Mouse (Mus musculus) naive thymus-derived CD4-positive, alpha-beta T cell, adult 5 months (primary cell): ENCODE results near the gene Adcy4. TPM values are rescaled to one million over a fixed set of nuclear protein-coding genes. Genes with fewer than 3 reads are reported as not detected.

Experiments
- polyA plus RNA-seq: library from polyadenylated mRNA; unstranded; fragments of 100-300 nt; shearing (Covaris generic); gene quantifications from one replicate; pipeline ENCODE4 v1.2.1, GENCODE M21; 2017

The Adcy4 gene
- not detected for polyA plus RNA-seq

DNA sequence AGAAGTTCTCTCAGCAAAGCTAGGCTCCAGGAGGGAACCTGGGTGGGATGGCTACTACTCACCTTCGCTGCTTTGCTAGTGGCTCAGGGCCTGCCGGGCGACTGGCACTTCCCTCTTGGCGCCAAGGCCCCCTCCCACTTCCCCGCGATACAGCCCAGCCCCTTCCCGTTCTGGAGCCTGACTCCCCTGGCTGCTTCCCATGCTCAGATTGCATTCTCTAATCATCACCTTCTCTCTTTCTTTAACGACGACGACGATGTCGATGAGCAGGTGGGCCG, at the start of gene Adcy4:
Gene Adcy4, minus strand, starts transcription at position 138 of the 278 bp plus-strand sequence.

DNA sequence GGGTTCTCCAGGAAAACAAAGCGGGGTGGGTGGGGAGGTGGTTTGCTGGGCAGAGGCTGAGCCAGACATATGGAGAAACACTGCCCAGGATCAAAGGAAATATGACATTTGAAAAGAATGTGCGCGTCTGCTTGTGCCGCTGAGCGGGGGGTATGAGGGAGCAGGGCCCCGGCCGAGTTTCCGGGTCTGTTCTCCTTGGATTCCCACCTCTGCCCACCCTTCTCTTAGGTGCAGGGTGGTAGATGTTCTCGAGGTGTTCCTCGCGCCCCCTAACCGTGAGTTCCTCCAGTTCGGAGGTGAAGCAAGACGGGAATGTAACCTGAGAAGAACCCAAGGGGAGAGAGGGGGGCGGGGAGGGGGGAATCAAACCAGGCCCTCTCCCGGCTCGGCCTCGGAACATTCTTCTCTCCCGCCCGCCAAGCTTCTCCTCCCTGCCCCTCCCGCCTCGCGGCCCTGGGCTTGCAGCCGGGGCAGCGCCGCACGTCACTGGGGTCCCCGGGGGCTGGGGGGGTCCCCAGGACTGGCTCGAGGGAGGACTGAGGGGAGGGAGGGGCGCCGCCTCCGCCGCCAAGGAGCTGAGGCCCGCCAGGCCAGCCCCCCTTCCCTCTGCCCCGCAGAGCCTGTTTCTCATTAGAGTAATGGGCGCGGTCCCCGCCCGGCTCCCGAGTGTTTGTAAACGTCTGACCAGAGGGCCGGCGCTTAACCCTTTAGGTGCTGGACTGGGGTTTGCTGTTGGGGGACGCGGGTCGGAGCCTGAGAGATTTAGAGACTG, 39.3 kb upstream of the Adcy4 start, which contains the start of gene Nfatc4:
Gene Nfatc4, plus strand, starts transcription at position 154 of the 772 bp plus-strand sequence.

GRCm38 (mm10) chr14:55788256-55789050, 4.6 kb upstream of the Adcy4 start, which contains the start of gene Ripk3:
Gene Ripk3, minus strand, starts transcription at chr14:55788865.

GRCm38 (mm10) chr14:55765696-55766095, 18.2 kb downstream of the Adcy4 start, which contains the start of gene Ltb4r1:
Gene Ltb4r1, plus strand, starts transcription at chr14:55765962.

DNA sequence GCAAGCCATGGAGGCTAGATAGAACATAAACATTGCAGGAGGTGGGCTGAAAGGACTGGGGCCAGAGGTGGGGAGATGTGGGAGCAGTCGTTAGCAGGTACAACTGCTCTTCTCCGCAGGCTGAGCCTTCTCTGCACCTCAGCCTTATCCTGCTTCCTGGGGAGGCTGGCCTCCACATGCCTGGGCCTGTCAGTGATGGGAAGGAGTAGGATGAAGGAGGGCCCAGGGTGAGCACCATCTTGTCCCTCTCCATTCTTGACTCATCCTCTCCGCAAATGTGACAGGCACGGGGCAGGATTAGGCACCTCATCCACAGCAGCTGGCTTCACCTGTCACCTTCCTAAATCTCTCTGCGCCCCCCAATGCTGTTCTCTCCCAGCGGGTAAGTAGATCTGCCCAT, 22.7 kb downstream of the Adcy4 start, which contains the start of gene Ltb4r2:
Gene Ltb4r2, plus strand, starts transcription at position 266 of the 400 bp plus-strand sequence.

GRCm38 (mm10) chr14:55758363-55758784, 25.5 kb downstream of the Adcy4 start, which contains the start of gene Cideb:
Gene Cideb, minus strand, starts transcription at chr14:55758458.

GRCm38 (mm10) chr14:55745180-55745860, 38.6 kb downstream of the Adcy4 start, which contains the start of the genes Dhrs1 and Nop9:
Gene Dhrs1, minus strand, starts transcription at chr14:55745690.
Gene Nop9, plus strand, starts transcription at chr14:55745693.

DNA sequence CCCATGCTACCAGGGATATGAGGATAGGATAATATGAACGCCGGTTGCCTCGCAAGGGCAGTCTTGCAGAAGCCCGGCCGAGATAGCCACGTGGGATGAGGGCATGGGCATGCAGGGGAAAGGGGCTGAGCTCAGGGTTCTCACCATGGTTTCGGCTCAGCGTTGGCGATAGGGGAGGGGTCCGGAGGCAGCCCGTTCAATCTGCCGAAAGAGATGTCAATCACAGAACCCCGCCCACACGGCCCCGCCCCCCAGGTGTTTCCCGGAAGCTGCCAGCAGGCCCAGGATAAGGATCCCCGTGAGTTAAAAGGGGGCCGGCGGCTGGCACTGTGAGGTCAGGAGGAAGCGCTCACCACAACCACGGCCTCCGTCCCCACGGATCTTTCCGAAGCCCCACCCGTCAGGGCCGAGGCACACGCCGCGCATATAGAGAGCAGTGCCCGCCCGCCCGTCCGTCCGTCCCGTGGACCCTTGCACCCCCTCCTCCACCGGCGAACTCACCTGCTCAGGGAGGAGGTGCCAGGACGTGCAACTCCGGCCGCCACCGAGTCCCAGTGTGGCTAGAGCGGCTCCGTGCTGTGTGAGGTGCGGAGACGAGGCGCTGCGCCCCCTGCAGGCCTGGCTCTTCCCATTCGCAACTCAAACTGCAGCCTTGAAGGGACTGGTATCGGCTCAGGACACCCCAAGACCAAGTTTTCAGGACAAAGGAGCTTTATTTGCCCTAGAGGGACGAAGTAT, 62.0 kb downstream of the Adcy4 start, which contains the start of gene Rabggta:
Gene Rabggta, minus strand, starts transcription at position 564 of the 738 bp plus-strand sequence.

Other genes starting within 250 kb of the Adcy4 start
- 15.0 TPM for gene Pck2, start 243.8 kb downstream of the Adcy4 start, polyA plus RNA-seq
- 135 TPM for gene Dcaf11, start 224.1 kb downstream of the Adcy4 start, polyA plus RNA-seq
- 7.1 TPM for gene A730061H03Rik, start 223.7 kb downstream of the Adcy4 start, polyA plus RNA-seq
- gene Fitm1, start 208.5 kb downstream of the Adcy4 start, polyA plus RNA-seq: not detected
- 681 TPM for gene Psme1, start 206.0 kb downstream of the Adcy4 start, polyA plus RNA-seq
- 30.4 TPM for gene Emc9, start 198.8 kb downstream of the Adcy4 start, polyA plus RNA-seq
- gene Psme2, start 193.0 kb downstream of the Adcy4 start, polyA plus RNA-seq: 378 TPM
- 45.9 TPM for gene Rnf31, start 192.4 kb downstream of the Adcy4 start, polyA plus RNA-seq
- 142 TPM for gene Irf9, start 180.5 kb downstream of the Adcy4 start, polyA plus RNA-seq
- gene Rec8, start 166.1 kb downstream of the Adcy4 start, polyA plus RNA-seq: 1.1 TPM
- 55.1 TPM for gene Ipo4, start 148.1 kb downstream of the Adcy4 start, polyA plus RNA-seq
- gene Gm49378, start 146.2 kb downstream of the Adcy4 start, polyA plus RNA-seq: 0.66 TPM
- gene Tm9sf1, start 140.3 kb downstream of the Adcy4 start, polyA plus RNA-seq: 58.5 TPM
- 1.1 TPM for gene Tssk4, start 133.9 kb downstream of the Adcy4 start, polyA plus RNA-seq
- gene Mdp1, start 123.6 kb downstream of the Adcy4 start, polyA plus RNA-seq: 65.6 TPM
- 34.7 TPM for gene Gmpr2, start 112.2 kb downstream of the Adcy4 start, polyA plus RNA-seq
- gene Nedd8, start 112.0 kb downstream of the Adcy4 start, polyA plus RNA-seq: 214 TPM
- 156 TPM for gene Tinf2, start 102.3 kb downstream of the Adcy4 start, polyA plus RNA-seq
- gene Tgm1, start 70.2 kb downstream of the Adcy4 start, polyA plus RNA-seq: not detected
- gene Rabggta, start 61.8 kb downstream of the Adcy4 start, polyA plus RNA-seq: 109 TPM
- gene Dhrs1, start 38.4 kb downstream of the Adcy4 start, polyA plus RNA-seq: 18.4 TPM
- 35.8 TPM for gene Nop9, start 38.4 kb downstream of the Adcy4 start, polyA plus RNA-seq
- not detected for gene Cideb, start 25.6 kb downstream of the Adcy4 start, polyA plus RNA-seq
- gene Ltb4r2, start 22.7 kb downstream of the Adcy4 start, polyA plus RNA-seq: not detected
- not detected for gene Ltb4r1, start 18.1 kb downstream of the Adcy4 start, polyA plus RNA-seq
- gene Ripk3, start 4.8 kb upstream of the Adcy4 start, polyA plus RNA-seq: 61.2 TPM
- gene Nfatc4, start 39.0 kb upstream of the Adcy4 start, polyA plus RNA-seq: not detected
- gene Nynrin, start 69.9 kb upstream of the Adcy4 start, polyA plus RNA-seq: 0.06 TPM
- gene Cbln3, start 100.3 kb upstream of the Adcy4 start, polyA plus RNA-seq: 0.07 TPM
- 64.5 TPM for gene Khnyn, start 100.9 kb upstream of the Adcy4 start, polyA plus RNA-seq
- 40.2 TPM for gene Sdr39u1, start 116.2 kb upstream of the Adcy4 start, polyA plus RNA-seq
- not detected for gene Cma1, start 160.6 kb upstream of the Adcy4 start, polyA plus RNA-seq
- not detected for gene Cma2, start 166.9 kb upstream of the Adcy4 start, polyA plus RNA-seq
- gene Mcpt1, start 233.9 kb upstream of the Adcy4 start, polyA plus RNA-seq: not detected
- gene Mcpt9, start 246.4 kb upstream of the Adcy4 start, polyA plus RNA-seq: not detected